Mouse (Mus musculus) midbrain, embryonic 12.5 days (tissue): ENCODE results near the gene Nin. TPM values are rescaled to one million over a fixed set of nuclear protein-coding genes. Genes with fewer than 3 reads are reported as not detected.

ENCODE experiments used
- ATAC-seq: fragments of 200-750 bp; cut with Nextera tagmentation; 2 replicates; pipeline ENCODE4 v1.8.0; 2017; ENCODE audit warnings: low read depth, moderate TSS enrichment, moderate library complexity; ENCODE audit not compliant: low FRiP score
- H3K27ac ChIP-seq: fragments of 300-500 bp; sonication (generic); replicated peaks from 2 replicates; pipeline ENCODE4 v1.5.1; 2016; ENCODE audit warnings: mild to moderate bottlenecking
- H3K27me3 ChIP-seq: fragments of 300-500 bp; sonication (generic); 2 replicates; pipeline ENCODE4 v1.6.1; 2016; ENCODE audit warnings: mild to moderate bottlenecking
- H3K36me3 ChIP-seq: fragments of 300-500 bp; sonication (generic); 2 replicates; pipeline ENCODE4 v1.6.1; 2016
- H3K4me1 ChIP-seq: fragments of 300-500 bp; sonication (generic); 2 replicates; pipeline ENCODE4 v1.6.1; 2016
- H3K4me2 ChIP-seq: fragments of 300-500 bp; sonication (generic); replicated peaks from 2 replicates; pipeline ENCODE4 v1.6.1; 2016; ENCODE audit warnings: mild to moderate bottlenecking, moderate library complexity
- H3K4me3 ChIP-seq: fragments of 300-500 bp; sonication (generic); 2 replicates; pipeline ENCODE4 v1.5.1; 2016; ENCODE audit warnings: mild to moderate bottlenecking
- H3K9ac ChIP-seq: fragments of 300-500 bp; sonication (generic); replicated peaks from 2 replicates; pipeline ENCODE4 v1.6.1; 2016; ENCODE audit warnings: mild to moderate bottlenecking, moderate library complexity
- H3K9me3 ChIP-seq: fragments of 300-500 bp; sonication (generic); 2 replicates; pipeline ENCODE4 v1.6.1; 2016; ENCODE audit warnings: mild to moderate bottlenecking
- WGBS: fragments of 180-500 bp; shearing (Covaris S2); methylation state at CpG from one replicate; pipeline ENCODE4 v1.1.7; 2016; 5-methylcytosine and 5-hydroxymethylcytosine counted together
- polyA plus RNA-seq: library from polyadenylated mRNA; unstranded; fragments of >200 nt; fragmentation: Nextera tagmentation; extraction: Ambion mirVana; gene quantifications from 2 replicates; pipeline ENCODE4 v1.2.1, GENCODE M21; 2016

Gene Nin
- polyA plus RNA-seq, 1 experiment from 2014 or later = 17.2 TPM

DNA sequence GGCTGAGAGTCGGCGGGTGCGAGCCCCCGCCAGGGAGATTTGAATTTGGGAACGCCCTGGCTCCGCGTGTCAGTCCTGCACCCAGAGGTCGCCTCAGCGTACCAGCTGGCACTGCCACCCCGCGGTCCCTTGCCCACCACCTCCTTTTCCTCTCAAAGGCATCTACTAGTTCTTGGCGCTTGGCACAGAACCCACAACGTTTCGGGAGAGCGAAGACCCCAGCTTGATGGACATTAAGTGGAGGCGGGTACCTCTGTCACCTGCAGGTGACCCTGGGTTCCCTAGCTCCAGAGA, 1.5 kb downstream of the Nin start:
- Histone ChIP-seq H3K9me3 (0 out of 2 replicates have a peak, but pooled peaks cover 3% of the 10 kb centered on the region), H3K4me2 (peak overlapping the region; percentile 92), H3K27me3 (peaks cover 41% of the 10 kb centered on the region), H3K4me1 (peaks cover 35% of the 10 kb centered on the region), H3K4me3 (peak overlapping the region; percentile 82), H3K36me3 (no peaks in the 10 kb centered on the region), H3K9ac (peak overlapping the region; percentile 88), H3K27ac (peak overlapping the region; percentile 86)
- ATAC-seq = no peak
- 4% methylated on average over 13 of the region's 16 CpGs for WGBS

GRCm38 (mm10) chr12:70111367-70112089, 2.0 kb downstream of the Nin start:
- no peaks in the 10 kb centered on the region for H3K36me3 ChIP-seq
- peak overlapping the region; percentile 88 for H3K9ac ChIP-seq
- H3K4me1 ChIP-seq = peaks cover 38% of the 10 kb centered on the region
- WGBS = under 1% methylated on average over 86 of the region's 101 CpGs
- peaks cover 42% of the 10 kb centered on the region for H3K27me3 ChIP-seq
- peak overlapping the region; percentile 92 for H3K4me2 ChIP-seq
- H3K27ac ChIP-seq = peak overlapping the region; percentile 86
- H3K4me3 ChIP-seq = peak overlapping the region; percentile 82
- ATAC-seq = peak; percentile 85
- 0 out of 2 replicates have a peak, but pooled peaks cover 3% of the 10 kb centered on the region for H3K9me3 ChIP-seq

DNA sequence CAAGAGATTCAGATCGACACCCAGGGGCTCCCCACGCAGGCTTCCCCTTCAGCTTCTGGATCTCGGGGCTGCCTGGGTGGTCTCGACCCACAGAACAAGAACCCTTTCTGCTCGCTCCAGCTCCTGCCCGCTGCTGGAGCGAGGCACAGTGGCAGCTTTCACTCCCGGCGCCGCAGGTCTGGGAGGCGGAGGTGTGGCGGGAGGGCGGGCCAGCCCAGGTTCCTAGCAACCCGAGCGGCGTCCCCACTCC, 2.5 kb downstream of the Nin start:
- Histone ChIP-seq H3K4me1 (peaks cover 43% of the 10 kb centered on the region), H3K36me3 (no peaks in the 10 kb centered on the region)

GRCm38 (mm10) chr12:70110375-70111116, 3.0 kb downstream of the Nin start:
- Histone ChIP-seq H3K4me2 (peak overlapping the region; percentile 92), H3K27ac (peak overlapping the region; percentile 86), H3K4me1 (peaks cover 47% of the 10 kb centered on the region), H3K9me3 (0 out of 2 replicates have a peak, but pooled peaks cover 1% of the 10 kb centered on the region), H3K9ac (peak overlapping the region; percentile 88), H3K27me3 (peaks cover 43% of the 10 kb centered on the region), H3K4me3 (peak overlapping the region; percentile 82), H3K36me3 (no peaks in the 10 kb centered on the region)
- no peak for ATAC-seq
- WGBS = 12% methylated on average over 23 of the region's 23 CpGs

More for the DNA sequence above, 2.5 kb downstream of the Nin start:
- Histone ChIP-seq H3K27me3 (peaks cover 46% of the 10 kb centered on the region), H3K9me3 (0 out of 2 replicates have a peak, but pooled peaks cover 3% of the 10 kb centered on the region), H3K27ac (peak overlapping the region; percentile 86), H3K4me3 (peak overlapping the region; percentile 82), H3K4me2 (peak overlapping the region; percentile 92), H3K9ac (peak overlapping the region; percentile 88)
- whole genome bisulfite sequencing = under 1% methylated on average over 16 of the region's 16 CpGs
- ATAC-seq = peak; percentile 67

GRCm38 (mm10) chr12:70109921-70110320, 3.6 kb downstream of the Nin start:
- Histone ChIP-seq H3K36me3 (no peaks in the 10 kb centered on the region), H3K9ac (peak overlapping the region; percentile 88; the same call in 1 of the 2 replicates), H3K4me3 (peak overlapping the region; percentile 82)

GRCm38 (mm10) chr12:70108104-70108503, 5.4 kb downstream of the Nin start:
- Histone ChIP-seq H3K27me3 (peaks cover 33% of the 10 kb centered on the region), H3K4me2 (peak overlapping the region; percentile 26; the same call in 1 of the 2 replicates), H3K9ac (no peak overlapping the region), H3K4me3 (no peak overlapping the region), H3K4me1 (peaks cover 62% of the 10 kb centered on the region), H3K9me3 (no peaks in the 10 kb centered on the region), H3K36me3 (no peaks in the 10 kb centered on the region), H3K27ac (peak overlapping the region; percentile 54; the same call in 1 of the 2 replicates)
- ATAC-seq = peak; percentile 32
- 13% methylated on average over 2 of the region's 2 CpGs for WGBS

More at GRCm38 (mm10) chr12:70109921-70110320, 3.6 kb downstream of the Nin start:
- Histone ChIP-seq H3K27ac (no peak overlapping the region), H3K4me2 (peak overlapping the region; percentile 92), H3K27me3 (peaks cover 38% of the 10 kb centered on the region), H3K9me3 (no peaks in the 10 kb centered on the region), H3K4me1 (peaks cover 52% of the 10 kb centered on the region)
- ATAC-seq = no peak
- WGBS = 64% methylated on average over 6 of the region's 6 CpGs

DNA sequence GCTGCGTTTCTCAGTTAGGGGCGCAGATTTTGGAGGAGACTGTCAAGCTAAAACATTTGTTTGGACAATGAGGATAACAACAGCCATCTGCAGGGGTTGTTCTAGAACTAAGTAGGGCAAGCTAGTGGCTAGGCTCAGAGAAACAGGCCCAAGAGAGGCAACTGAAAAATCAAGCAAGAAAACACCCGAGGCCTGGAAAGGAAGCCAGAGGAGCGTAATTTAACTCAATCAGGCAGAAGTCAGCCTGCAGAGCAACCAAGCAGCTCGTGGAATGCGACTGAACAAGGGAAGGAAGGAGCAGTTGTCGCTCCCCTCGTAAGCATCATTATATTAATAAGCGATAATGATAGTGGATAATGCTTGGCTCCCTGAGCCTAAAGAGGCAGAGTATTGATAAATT, 7.0 kb downstream of the Nin start:
- Histone ChIP-seq H3K36me3 (0 out of 2 replicates have a peak, but pooled peaks cover 6% of the 10 kb centered on the region), H3K4me3 (no peak overlapping the region), H3K4me2 (no peak overlapping the region), H3K27ac (no peak overlapping the region), H3K4me1 (peaks cover 62% of the 10 kb centered on the region), H3K9ac (no peak overlapping the region), H3K27me3 (peaks cover 25% of the 10 kb centered on the region), H3K9me3 (no peaks in the 10 kb centered on the region)
- WGBS = 49% methylated on average over 9 of the region's 9 CpGs
- ATAC-seq = no peak

DNA sequence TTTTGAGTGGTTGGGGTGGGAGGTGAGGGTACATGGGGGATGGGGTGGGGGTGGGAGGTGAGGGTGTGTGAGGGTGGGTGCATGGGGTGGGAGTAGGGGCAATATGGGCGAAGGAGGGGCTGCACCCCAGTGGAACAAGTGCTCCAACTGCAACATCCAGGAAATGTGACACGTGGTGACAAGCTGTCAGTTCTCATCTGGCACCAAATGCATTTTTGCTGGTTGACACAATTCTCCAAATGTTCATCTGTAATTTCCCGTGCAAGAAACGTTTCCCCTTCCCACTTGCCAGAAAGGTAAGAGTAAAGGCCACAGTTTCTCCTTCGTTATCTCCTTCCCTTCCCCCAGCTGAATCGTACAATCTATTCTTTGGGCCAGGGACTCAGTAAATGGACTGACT, 7.6 kb downstream of the Nin start:
- H3K4me3 ChIP-seq = no peak overlapping the region
- H3K9me3 ChIP-seq = no peaks in the 10 kb centered on the region
- H3K36me3 ChIP-seq = 0 out of 2 replicates have a peak, but pooled peaks cover 8% of the 10 kb centered on the region
- ATAC-seq = no peak
- 68% methylated on average over 6 of the region's 6 CpGs for WGBS
- no peak overlapping the region for H3K4me2 ChIP-seq
- H3K27ac ChIP-seq = no peak overlapping the region
- no peak overlapping the region for H3K9ac ChIP-seq
- H3K27me3 ChIP-seq = peaks cover 25% of the 10 kb centered on the region
- peaks cover 62% of the 10 kb centered on the region for H3K4me1 ChIP-seq

- 0 out of 2 replicates have a peak, but pooled peaks cover 8% of the 10 kb centered on the region for H3K36me3 ChIP-seq
- H3K9me3 ChIP-seq = no peaks in the 10 kb centered on the region
- peaks cover 53% of the 10 kb centered on the region for H3K4me1 ChIP-seq
- no peak overlapping the region for H3K9ac ChIP-seq
- H3K27me3 ChIP-seq = peaks cover 19% of the 10 kb centered on the region
- H3K4me2 ChIP-seq = no peak overlapping the region
- ATAC-seq = no peak
- no peak overlapping the region for H3K27ac ChIP-seq
- WGBS = 13% methylated on average over 5 of the region's 5 CpGs
- no peak overlapping the region for H3K4me3 ChIP-seq
Measured at GRCm38 (mm10) chr12:70104776-70105420, 8.6 kb downstream of the Nin start.

DNA sequence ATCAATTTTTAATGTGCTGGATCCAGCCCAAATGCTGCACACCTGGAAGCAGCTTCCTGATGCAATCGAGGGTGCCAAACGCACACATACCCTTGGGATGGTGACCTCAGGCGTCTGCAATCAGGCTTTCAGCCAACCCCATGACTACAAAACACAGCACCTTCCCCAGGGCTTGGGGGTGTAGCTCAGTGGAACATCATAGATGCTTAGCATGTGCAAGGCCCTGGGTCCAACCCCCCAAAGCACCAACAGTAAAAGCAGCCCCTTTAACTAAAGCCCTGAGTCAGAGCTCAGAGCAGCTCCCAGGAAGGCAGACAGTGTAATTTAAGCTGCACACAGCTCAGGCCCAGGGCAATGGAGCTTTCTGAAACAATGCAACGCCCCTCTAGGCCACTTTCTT, 9.3 kb downstream of the Nin start:
- 48% methylated on average over 4 of the region's 4 CpGs for WGBS
- Histone ChIP-seq H3K9me3 (no peaks in the 10 kb centered on the region), H3K4me1 (peaks cover 47% of the 10 kb centered on the region), H3K27ac (peak overlapping the region; percentile 1; the same call in 1 of the 2 replicates), H3K36me3 (0 out of 2 replicates have a peak, but pooled peaks cover 8% of the 10 kb centered on the region), H3K27me3 (peaks cover 18% of the 10 kb centered on the region), H3K4me2 (no peak overlapping the region), H3K9ac (no peak overlapping the region), H3K4me3 (no peak overlapping the region)
- ATAC-seq = no peak

DNA sequence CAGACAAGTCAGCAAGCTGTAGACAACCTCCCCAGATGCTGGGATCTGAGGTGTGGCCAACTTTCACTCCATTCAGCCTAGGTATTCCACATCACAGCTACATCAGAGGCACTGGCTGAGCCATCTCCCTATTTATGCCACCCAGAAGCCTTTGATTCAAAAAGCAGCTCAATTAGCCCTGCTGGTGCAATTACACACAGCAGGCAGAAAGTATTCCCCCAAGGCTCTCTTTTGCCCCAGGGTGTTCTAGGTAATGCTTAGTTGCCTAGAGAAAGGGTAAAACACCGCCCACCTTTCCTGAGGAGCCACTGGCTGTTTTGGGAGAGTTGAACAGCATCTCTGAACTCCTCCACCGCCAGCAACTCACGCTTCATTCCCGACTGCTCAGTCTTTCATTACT, 10.3 kb downstream of the Nin start:
- no peak overlapping the region for H3K9ac ChIP-seq
- peaks cover 40% of the 10 kb centered on the region for H3K4me1 ChIP-seq
- no peak overlapping the region for H3K4me3 ChIP-seq
- H3K36me3 ChIP-seq = 0 out of 2 replicates have a peak, but pooled peaks cover 8% of the 10 kb centered on the region
- H3K9me3 ChIP-seq = no peaks in the 10 kb centered on the region
- no peak overlapping the region for H3K27ac ChIP-seq
- 85% methylated on average over 4 of the region's 4 CpGs for WGBS
- ATAC-seq = no peak
- H3K4me2 ChIP-seq = no peak overlapping the region
- peaks cover 15% of the 10 kb centered on the region for H3K27me3 ChIP-seq

- H3K36me3 ChIP-seq = 0 out of 2 replicates have a peak, but pooled peaks cover 8% of the 10 kb centered on the region
- ATAC-seq = no peak
- H3K9me3 ChIP-seq = no peaks in the 10 kb centered on the region
- no peak overlapping the region for H3K9ac ChIP-seq
- peaks cover 9% of the 10 kb centered on the region; the same call in 1 of the 2 replicates for H3K27me3 ChIP-seq
- no peak overlapping the region for H3K27ac ChIP-seq
- WGBS = 92% methylated on average over 9 of the region's 9 CpGs
- H3K4me2 ChIP-seq = no peak overlapping the region
- no peak overlapping the region for H3K4me3 ChIP-seq
- peaks cover 31% of the 10 kb centered on the region for H3K4me1 ChIP-seq
Measured at GRCm38 (mm10) chr12:70102426-70102825, 11.1 kb downstream of the Nin start.
